Mouse (Mus musculus) heart, postnatal 0 days (tissue): ENCODE data around the gene Efemp2. TPM values are rescaled to one million over a fixed set of nuclear protein-coding genes. Genes with fewer than 3 reads are reported as not detected.

Experiments
- ATAC-seq: fragments of 200-750 bp; cut with Nextera tagmentation; 2 replicates; pipeline ENCODE4 v1.8.0; 2017; ENCODE audit warnings: low read depth, moderate number of reproducible peaks, moderate library complexity; ENCODE audit not compliant: insufficient read depth
- DNase-seq: peaks from one replicate; pipeline ENCODE4 v3.0.0-alpha.2; 2016; ENCODE audit warnings: low spot score
- H3K27ac ChIP-seq: fragments of 300-500 bp; sonication (generic); 2 replicates; pipeline ENCODE4 v1.5.1; 2014; ENCODE audit warnings: low read depth, mild to moderate bottlenecking
- H3K27me3 ChIP-seq: fragments of 300-500 bp; sonication (generic); 2 replicates; pipeline ENCODE4 v1.6.1; 2014; ENCODE audit warnings: low read length, mixed read lengths; ENCODE audit not compliant: control insufficient read depth, insufficient read depth
- H3K36me3 ChIP-seq: fragments of 300-500 bp; sonication (generic); replicated peaks from 2 replicates; pipeline ENCODE4 v1.6.1; 2014; ENCODE audit warnings: low read length, mixed read lengths; ENCODE audit not compliant: control insufficient read depth, insufficient read depth
- H3K4me1 ChIP-seq: fragments of 300-500 bp; sonication (generic); 2 replicates; pipeline ENCODE4 v1.6.1; 2014; ENCODE audit warnings: antibody characterized with exemption; ENCODE audit not compliant: control insufficient read depth, insufficient read depth
- H3K4me2 ChIP-seq: fragments of 300-500 bp; sonication (generic); 2 replicates; pipeline ENCODE4 v1.6.1; 2014; ENCODE audit warnings: low read depth, mild to moderate bottlenecking, low read length, moderate library complexity
- H3K4me3 ChIP-seq: fragments of 300-500 bp; sonication (generic); 2 replicates; pipeline ENCODE4 v1.5.1; 2014; ENCODE audit warnings: low read depth, low read length
- H3K9ac ChIP-seq: fragments of 300-500 bp; sonication (generic); replicated peaks from 2 replicates; pipeline ENCODE4 v1.6.1; 2014; ENCODE audit warnings: low read depth, low read length, mixed read lengths
- H3K9me3 ChIP-seq: fragments of 300-500 bp; sonication (generic); replicated peaks from 2 replicates; pipeline ENCODE4 v1.6.1; 2016; ENCODE audit warnings: low read length; ENCODE audit not compliant: control insufficient read depth
- CTCF ChIP-seq: IDR thresholded peaks from 2 replicates; pipeline ENCODE4 v1.5.1; 2016; ENCODE audit warnings: antibody characterized with exemption, control low read depth, low read depth
- EP300 ChIP-seq: IDR thresholded peaks from 2 replicates; pipeline ENCODE4 v1.6.1; 2016; ENCODE audit warnings: antibody characterized with exemption, low read depth
- WGBS: fragments of 180-500 bp; shearing (Covaris S2); extraction: QIAGEN DNeasy Blood & Tissue Kit; methylation state at CpG from one replicate; pipeline ENCODE4 v1.1.7; 2014; 5-methylcytosine and 5-hydroxymethylcytosine counted together
- polyA plus RNA-seq: library from polyadenylated mRNA; unstranded; fragments of >200 nt; fragmentation: Nextera tagmentation; extraction: Ambion mirVana; gene quantifications from 2 replicates; pipeline ENCODE4 v1.2.1, GENCODE M21; 2015
- total RNA-seq: library from RNA; depleted of rRNA; stranded (reverse); fragments of >200 nt; gene quantifications from 2 replicates; pipeline ENCODE4 v1.2.3, GENCODE M21; 2014; ENCODE audit warnings: low replicate concordance

Efemp2 gene
- total and polyA plus RNA-seq, 2 experiments from 2014 or later, result 32.2 to 46.8 TPM

- H3K4me3 ChIP-seq, result no peak overlapping the region
- no peaks in the 10 kb centered on the region for H3K9me3 ChIP-seq
- H3K4me2 ChIP-seq, result no peak overlapping the region
- ATAC-seq, result no peak
- 76% methylated on average over 12 of the region's 12 CpGs for whole genome bisulfite sequencing
- H3K27me3 ChIP-seq, result no peaks in the 10 kb centered on the region
- H3K36me3 ChIP-seq, result peaks cover 56% of the 10 kb centered on the region
- H3K4me1 ChIP-seq, result peaks cover 5% of the 10 kb centered on the region; the same call in 1 of the 2 replicates
- no peak for DNase-seq
- TF ChIP-seq CTCF, result no peak
- no peak for TF ChIP-seq EP300
- H3K27ac ChIP-seq, result no peak overlapping the region
- H3K9ac ChIP-seq, result no peak overlapping the region
Observed at GRCm38 (mm10) chr19:5495353-5496051, 21.7 kb downstream of the Efemp2 start.

GRCm38 (mm10) chr19:5496052-5496370 lies 22.3 kb downstream of the Efemp2 start:
- ATAC-seq, result no peak
- 85% methylated on average over 16 of the region's 16 CpGs for WGBS
- Histone ChIP-seq H3K4me2 (no peak overlapping the region), H3K9me3 (no peaks in the 10 kb centered on the region), H3K4me1 (peaks cover 5% of the 10 kb centered on the region; the same call in 1 of the 2 replicates), H3K4me3 (no peak overlapping the region), H3K27me3 (no peaks in the 10 kb centered on the region), H3K9ac (no peak overlapping the region), H3K27ac (no peak overlapping the region), H3K36me3 (peaks cover 56% of the 10 kb centered on the region)
- TF ChIP-seq CTCF (no peak), EP300 (no peak)
- no peak for DNase-seq

- 81% methylated on average over 2 of the region's 2 CpGs for WGBS
Observed at GRCm38 (mm10) chr19:5500330-5500875, 26.6 kb downstream of the Efemp2 start.

GRCm38 (mm10) chr19:5503687-5504086 lies 29.9 kb downstream of the Efemp2 start, which contains the start of gene 1700020D05Rik:
Gene 1700020D05Rik (minus strand): TSS chr19:5503787.
- 49% methylated on average over 17 of the region's 17 CpGs for WGBS
- H3K4me2 ChIP-seq, result no peak within 1 kb of the TSS
- no peak for TF ChIP-seq EP300
- TF ChIP-seq CTCF, result no peak

More at GRCm38 (mm10) chr19:5500330-5500875, 26.6 kb downstream of the Efemp2 start:
- Histone ChIP-seq H3K27me3 (no peaks in the 10 kb centered on the region), H3K36me3 (peaks cover 33% of the 10 kb centered on the region), H3K4me2 (no peak overlapping the region), H3K9ac (no peak overlapping the region), H3K9me3 (no peaks in the 10 kb centered on the region), H3K4me3 (no peak overlapping the region), H3K27ac (no peak overlapping the region), H3K4me1 (no peaks in the 10 kb centered on the region)
- TF ChIP-seq CTCF (no peak), EP300 (no peak)
- no peak for ATAC-seq
- no peak for DNase-seq

GRCm38 (mm10) chr19:5510031-5511026 lies 36.6 kb downstream of the Efemp2 start, which contains the start of gene Snx32:
Gene Snx32 (minus strand): TSS chr19:5510538.
- DNase-seq, result peak; percentile 100
- TF ChIP-seq CTCF (peak; percentile 35), EP300 (no peak)
- Histone ChIP-seq H3K9ac (peak within 1 kb of the TSS; percentile 62), H3K4me1 (peaks cover 30% of the 10 kb centered on the region), H3K9me3 (no peaks in the 10 kb centered on the region), H3K27ac (peak within 1 kb of the TSS; percentile 59), H3K27me3 (no peaks in the 10 kb centered on the region), H3K36me3 (no peaks in the 10 kb centered on the region), H3K4me3 (peak within 1 kb of the TSS; percentile 55), H3K4me2 (peak within 1 kb of the TSS; percentile 92)
- 2% methylated on average over 47 of the region's 47 CpGs for WGBS
- peak; percentile 100 for ATAC-seq

More at GRCm38 (mm10) chr19:5503687-5504086, 29.9 kb downstream of the Efemp2 start, which contains the start of gene 1700020D05Rik:
- Histone ChIP-seq H3K27ac (no peak within 1 kb of the TSS), H3K4me3 (no peak within 1 kb of the TSS), H3K36me3 (peaks cover 5% of the 10 kb centered on the region), H3K27me3 (no peaks in the 10 kb centered on the region), H3K9ac (no peak within 1 kb of the TSS), H3K4me1 (no peaks in the 10 kb centered on the region), H3K9me3 (no peaks in the 10 kb centered on the region)
- no peak for DNase-seq
- no peak for ATAC-seq
